Mouse (Mus musculus): ENCODE measurements at regions not wholly inside any gene's neighbourhood (a gene's known extent, or its start where the extent isn't known, plus 50 kb on each side); places are given as distances from the start of the nearest gene placed in this dataset.

- no peak for TF ChIP-seq CTCF (IDR thresholded peaks at IDR 0.05; ENCODE audit: control insufficient read depth, insufficient read depth, insufficient read length)
- no peak for TF ChIP-seq CEBPB (IDR thresholded peaks at IDR 0.05; ENCODE audit: low read depth)
- TF ChIP-seq MAX (IDR thresholded peaks at IDR 0.05) = no peak
Observed at GRCm38 (mm10) chr15:58730861-58731260, 158.2 kb upstream of the Gm49356 start.

All from C2C12 (cell line).